Mouse (Mus musculus) hindbrain, embryonic 11.5 days (tissue): ENCODE measurements around the gene Acot3. TPM values are rescaled to one million over a fixed set of nuclear protein-coding genes. Genes with fewer than 3 reads are reported as not detected.

Experiments
- ATAC-seq: fragments of 200-750 bp; cut with Nextera tagmentation; 2 replicates; pipeline ENCODE4 v1.8.0; 2017; ENCODE audit warnings: mild to moderate bottlenecking, moderate TSS enrichment, moderate library complexity; ENCODE audit not compliant: low FRiP score
- DNase-seq: peaks from one replicate; pipeline ENCODE4 v3.0.0-alpha.2; 2015; ENCODE audit warnings: low spot score
- H3K27ac ChIP-seq: fragments of 300-500 bp; sonication (generic); 2 replicates; pipeline ENCODE4 v1.5.1; 2014; ENCODE audit warnings: mild to moderate bottlenecking, low read depth, low read length
- H3K27me3 ChIP-seq: fragments of 300-500 bp; sonication (generic); 2 replicates; pipeline ENCODE4 v1.6.1; 2014; ENCODE audit warnings: mild to moderate bottlenecking, low read length, moderate library complexity, mixed read lengths; ENCODE audit not compliant: control insufficient read depth, insufficient read depth
- H3K36me3 ChIP-seq: fragments of 300-500 bp; sonication (generic); 2 replicates; pipeline ENCODE4 v1.6.1; 2014; ENCODE audit warnings: mild to moderate bottlenecking, low read length, moderate library complexity, mixed read lengths; ENCODE audit not compliant: control insufficient read depth, insufficient read depth
- H3K4me1 ChIP-seq: fragments of 300-500 bp; sonication (generic); replicated peaks from 2 replicates; pipeline ENCODE4 v1.6.1; 2014; ENCODE audit warnings: low read length, mixed read lengths; ENCODE audit not compliant: control insufficient read depth, insufficient read depth
- H3K4me2 ChIP-seq: fragments of 300-500 bp; sonication (generic); replicated peaks from 2 replicates; pipeline ENCODE4 v1.6.1; 2014; ENCODE audit warnings: mild to moderate bottlenecking, low read depth, low read length
- H3K4me3 ChIP-seq: fragments of 300-500 bp; sonication (generic); 2 replicates; pipeline ENCODE4 v1.5.1; 2014; ENCODE audit warnings: low read depth, low read length
- H3K9ac ChIP-seq: fragments of 300-500 bp; sonication (generic); 2 replicates; pipeline ENCODE4 v1.6.1; 2014; ENCODE audit warnings: low read depth, low read length
- H3K9me3 ChIP-seq: fragments of 300-500 bp; sonication (generic); 2 replicates; pipeline ENCODE4 v1.6.1; 2016; ENCODE audit warnings: low read length; ENCODE audit not compliant: control insufficient read depth
- whole genome bisulfite sequencing: fragments of 180-500 bp; shearing (Covaris S2); extraction: QIAGEN DNeasy Blood & Tissue Kit; methylation state at CpG from one replicate; pipeline ENCODE4 v1.1.7; 2014; 5-methylcytosine and 5-hydroxymethylcytosine counted together
- polyA plus RNA-seq: library from polyadenylated mRNA; unstranded; fragments of >200 nt; fragmentation: Nextera tagmentation; extraction: Ambion mirVana; gene quantifications from 2 replicates; pipeline ENCODE4 v1.2.1, GENCODE M21; 2014

Acot3 gene
- polyA plus RNA-seq, 1 experiment from 2014 or later = 0.37 TPM

DNA sequence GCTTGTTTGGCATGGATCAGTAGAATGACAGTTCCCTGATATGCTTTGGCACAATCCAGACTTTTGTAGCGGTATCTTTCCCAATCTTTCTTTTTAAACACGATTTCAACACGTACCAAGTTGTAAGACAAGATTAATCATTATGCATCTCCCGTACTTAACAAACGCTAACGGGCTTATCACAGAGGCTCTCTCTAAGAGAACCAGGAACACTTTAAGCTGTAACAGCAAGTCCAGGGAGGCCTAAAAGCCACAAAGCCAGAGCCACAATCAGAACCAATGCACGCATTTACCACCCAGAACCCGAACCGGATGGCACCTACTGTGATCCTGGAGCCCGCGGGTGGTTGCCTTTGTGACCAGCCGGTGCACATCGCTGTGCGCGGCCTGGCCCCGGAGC lies 1.2 kb downstream of the Acot3 start:
- H3K4me1 ChIP-seq = no peaks in the 10 kb centered on the region; the same call in 1 of the 2 replicates
- H3K27ac ChIP-seq = no peak overlapping the region
- H3K27me3 ChIP-seq = peaks cover 12% of the 10 kb centered on the region
- H3K9me3 ChIP-seq = no peaks in the 10 kb centered on the region
- H3K36me3 ChIP-seq = no peaks in the 10 kb centered on the region
- ATAC-seq = no peak
- DNase-seq = peak; percentile 55
- H3K4me2 ChIP-seq = peak overlapping the region; percentile 76
- peak overlapping the region; percentile 38 for H3K4me3 ChIP-seq
- peak overlapping the region; percentile 47; the same call in 1 of the 2 replicates for H3K9ac ChIP-seq
- 14% methylated on average over 16 of the region's 16 CpGs for WGBS

DNA sequence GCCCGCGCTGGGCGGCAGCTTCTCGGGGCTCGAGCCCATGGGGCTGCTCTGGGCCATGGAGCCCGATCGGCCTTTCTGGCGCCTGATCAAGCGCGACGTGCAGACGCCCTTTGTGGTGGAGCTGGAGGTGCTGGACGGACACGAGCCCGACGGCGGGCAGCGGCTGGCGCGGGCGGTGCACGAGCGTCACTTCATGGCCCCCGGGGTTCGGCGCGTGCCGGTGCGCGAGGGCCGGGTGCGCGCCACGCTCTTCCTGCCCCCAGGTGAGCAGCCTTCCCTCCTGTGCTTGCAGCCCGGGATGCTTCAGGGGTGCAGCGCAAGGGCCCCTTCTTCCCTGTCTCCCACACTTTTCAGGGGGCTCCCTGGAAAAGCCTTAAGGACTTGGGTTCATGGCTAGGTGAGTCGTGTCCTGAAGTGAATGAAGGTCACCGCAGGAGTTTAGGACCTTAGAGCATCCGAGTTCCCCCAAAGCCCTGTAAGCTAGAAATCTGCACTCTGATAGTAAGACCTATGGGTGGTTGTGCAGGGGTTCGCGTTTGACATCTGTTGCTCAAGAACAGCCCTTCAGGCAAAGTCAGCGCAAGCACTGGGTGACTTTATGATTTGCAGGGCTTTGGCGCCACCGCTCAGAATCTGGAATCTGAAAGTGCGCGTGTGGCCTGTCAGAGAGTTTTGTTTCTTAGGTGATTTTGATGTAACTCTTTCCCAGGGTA lies 1.9 kb downstream of the Acot3 start:
- Histone ChIP-seq H3K4me1 (no peaks in the 10 kb centered on the region; the same call in 1 of the 2 replicates), H3K4me2 (peak overlapping the region; percentile 76), H3K27ac (no peak overlapping the region), H3K4me3 (peak overlapping the region; percentile 38), H3K36me3 (no peaks in the 10 kb centered on the region), H3K9ac (peak overlapping the region; percentile 47; the same call in 1 of the 2 replicates), H3K27me3 (peaks cover 12% of the 10 kb centered on the region), H3K9me3 (no peaks in the 10 kb centered on the region)
- ATAC-seq (no peak), DNase-seq (peak; percentile 51)
- WGBS = 4% methylated on average over 38 of the region's 46 CpGs

DNA sequence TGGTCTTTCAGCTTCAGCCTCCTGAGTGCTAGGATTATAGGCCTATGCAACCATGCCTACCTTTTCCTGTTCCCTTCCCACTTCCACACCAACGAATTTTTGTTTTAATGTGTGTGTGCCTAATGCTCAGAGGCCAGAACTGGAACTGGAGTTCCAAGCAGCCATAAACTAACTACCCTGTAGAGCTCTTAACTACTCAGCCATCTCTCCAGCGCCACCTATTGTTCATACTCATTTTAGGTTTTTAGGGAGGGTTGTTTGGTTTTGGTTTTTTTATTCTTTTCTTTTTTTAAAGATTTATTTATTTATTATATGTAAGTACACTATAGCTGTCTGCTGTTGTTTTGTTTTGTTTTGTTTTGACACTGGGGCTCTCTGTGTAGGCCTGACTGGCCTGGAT lies 9.0 kb downstream of the Acot3 start:
- Histone ChIP-seq H3K9ac (no peak overlapping the region), H3K4me3 (no peak overlapping the region), H3K4me2 (no peak overlapping the region), H3K27ac (no peak overlapping the region), H3K27me3 (no peaks in the 10 kb centered on the region), H3K4me1 (no peaks in the 10 kb centered on the region), H3K36me3 (no peaks in the 10 kb centered on the region), H3K9me3 (no peaks in the 10 kb centered on the region)
- DNase-seq = no peak
- 31% methylated on average over 2 of the region's 2 CpGs for WGBS
- no peak for ATAC-seq

DNA sequence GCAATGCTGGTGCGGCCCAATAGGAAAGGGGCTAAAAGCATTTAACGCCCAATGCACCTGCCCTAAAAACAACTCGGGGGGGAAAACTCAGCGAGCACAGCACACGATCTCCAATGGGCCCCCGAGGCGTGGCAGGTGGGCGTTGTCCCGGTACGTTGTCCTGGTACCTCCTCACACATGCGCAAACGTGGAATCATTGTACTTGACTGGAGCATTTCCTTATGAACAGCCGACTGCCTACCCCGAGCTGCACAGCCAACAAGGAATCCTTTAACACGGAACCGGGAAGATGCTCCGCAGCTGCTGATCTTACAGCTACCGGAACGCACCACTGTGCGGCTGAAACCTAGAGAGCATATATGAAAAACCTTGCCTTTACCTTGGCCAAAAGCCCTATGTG lies 10.4 kb downstream of the Acot3 start:
- no peak overlapping the region for H3K4me3 ChIP-seq
- H3K27ac ChIP-seq = no peak overlapping the region
- H3K4me2 ChIP-seq = no peak overlapping the region
- H3K36me3 ChIP-seq = no peaks in the 10 kb centered on the region
- H3K9ac ChIP-seq = no peak overlapping the region
- ATAC-seq (no peak), DNase-seq (no peak)
- H3K9me3 ChIP-seq = no peaks in the 10 kb centered on the region
- H3K27me3 ChIP-seq = 0 out of 2 replicates have a peak, but pooled peaks cover 2% of the 10 kb centered on the region
- 92% methylated on average over 20 of the region's 20 CpGs for WGBS
- no peaks in the 10 kb centered on the region for H3K4me1 ChIP-seq

DNA sequence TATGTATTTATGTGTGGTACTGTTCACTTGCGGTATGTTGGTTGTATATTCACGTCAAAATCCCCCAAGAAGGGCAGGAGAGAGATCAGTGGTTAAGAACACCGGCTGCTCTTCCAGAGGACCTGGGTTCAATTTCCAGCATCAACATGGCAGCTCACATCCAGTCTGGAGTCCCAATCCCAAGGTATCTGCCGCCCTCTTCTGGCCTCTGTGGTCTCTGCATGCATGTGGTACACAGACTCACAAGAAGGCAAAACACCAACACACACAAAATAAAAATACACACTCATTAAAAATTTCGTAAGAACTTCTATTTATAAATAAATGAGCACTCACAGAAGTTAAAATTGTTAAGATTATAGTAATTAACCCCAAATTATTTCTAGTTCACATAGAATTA lies 11.3 kb downstream of the Acot3 start:
- Histone ChIP-seq H3K4me3 (no peak overlapping the region), H3K4me2 (no peak overlapping the region), H3K27me3 (0 out of 2 replicates have a peak, but pooled peaks cover 2% of the 10 kb centered on the region), H3K4me1 (no peaks in the 10 kb centered on the region), H3K9me3 (no peaks in the 10 kb centered on the region), H3K9ac (no peak overlapping the region), H3K36me3 (no peaks in the 10 kb centered on the region), H3K27ac (no peak overlapping the region)
- ATAC-seq (no peak), DNase-seq (peak; percentile 15)
- WGBS = 66% methylated on average over 5 of the region's 5 CpGs

DNA sequence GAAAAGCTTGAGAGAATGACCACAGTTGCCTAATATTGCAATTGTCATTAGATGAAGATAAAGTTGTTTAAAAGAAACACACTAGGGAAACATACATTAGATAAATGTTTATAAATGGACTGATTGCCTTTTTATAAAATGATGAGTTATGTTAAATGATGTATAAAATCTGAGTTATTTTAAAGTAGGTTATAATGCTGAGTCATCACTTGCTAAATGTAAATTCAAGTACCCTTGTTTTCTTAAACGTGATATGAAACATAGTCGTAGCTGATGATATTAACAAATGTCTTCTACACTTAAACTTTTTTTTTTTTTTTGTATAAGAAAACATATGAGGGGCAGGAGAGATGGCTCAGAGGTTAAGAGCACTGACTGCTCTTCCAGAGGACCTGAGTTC lies 11.9 kb downstream of the Acot3 start:
- WGBS = 88% methylated on average over 2 of the region's 2 CpGs
- no peak overlapping the region for H3K4me3 ChIP-seq
- ATAC-seq (no peak), DNase-seq (no peak)
- H3K27ac ChIP-seq = no peak overlapping the region
- no peaks in the 10 kb centered on the region for H3K4me1 ChIP-seq
- H3K36me3 ChIP-seq = no peaks in the 10 kb centered on the region
- H3K9ac ChIP-seq = no peak overlapping the region
- no peak overlapping the region for H3K4me2 ChIP-seq
- no peaks in the 10 kb centered on the region for H3K9me3 ChIP-seq
- H3K27me3 ChIP-seq = peaks cover 8% of the 10 kb centered on the region; the same call in 1 of the 2 replicates

DNA sequence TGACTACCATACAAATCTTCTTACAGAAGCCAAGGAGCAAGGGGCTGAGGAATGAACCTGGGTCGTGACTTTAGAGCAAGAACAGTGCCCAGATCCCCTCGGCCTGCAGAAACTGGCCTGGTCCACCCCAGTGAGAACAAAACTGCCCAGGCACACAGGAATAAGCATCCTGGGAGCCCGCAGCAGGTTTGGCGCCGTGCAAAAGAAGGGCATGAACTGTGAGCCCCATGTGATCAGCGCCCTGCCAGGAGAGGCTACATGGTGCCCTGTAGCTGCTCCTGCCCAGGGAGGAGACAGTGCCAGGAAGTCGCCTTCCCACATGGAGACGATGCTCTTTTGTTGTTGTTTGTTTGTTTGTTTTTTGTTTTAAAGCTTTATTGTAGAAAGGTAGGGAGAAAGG lies 12.7 kb downstream of the Acot3 start:
- ATAC-seq = no peak
- Histone ChIP-seq H3K27me3 (peaks cover 13% of the 10 kb centered on the region; the same call in 1 of the 2 replicates), H3K9me3 (no peaks in the 10 kb centered on the region), H3K4me1 (no peaks in the 10 kb centered on the region), H3K27ac (no peak overlapping the region), H3K9ac (no peak overlapping the region), H3K4me2 (no peak overlapping the region), H3K4me3 (no peak overlapping the region), H3K36me3 (no peaks in the 10 kb centered on the region)
- 74% methylated on average over 8 of the region's 8 CpGs for WGBS
- no peak for DNase-seq

DNA sequence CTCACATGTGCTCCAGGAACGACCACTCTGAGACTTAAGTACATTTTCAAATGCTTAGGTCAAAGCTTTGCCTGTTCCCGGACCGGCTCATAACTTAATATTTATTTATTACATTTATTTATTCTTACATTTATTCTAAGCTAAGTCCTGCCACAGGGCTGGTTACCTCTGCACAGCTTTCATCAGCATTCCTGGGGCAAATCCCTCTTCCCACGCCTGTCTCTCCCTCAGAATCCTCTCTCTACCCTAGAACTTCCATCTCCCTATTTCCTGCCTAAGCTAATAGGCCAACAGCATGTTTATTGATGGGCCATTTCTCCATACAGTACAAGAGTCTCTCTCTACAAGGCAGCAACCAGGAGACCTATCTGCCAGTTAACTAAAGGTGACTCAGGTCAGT lies 15.8 kb downstream of the Acot3 start:
- Histone ChIP-seq H3K4me2 (no peak overlapping the region), H3K4me3 (no peak overlapping the region), H3K27me3 (peaks cover 13% of the 10 kb centered on the region; the same call in 1 of the 2 replicates), H3K4me1 (no peaks in the 10 kb centered on the region), H3K9ac (no peak overlapping the region), H3K27ac (no peak overlapping the region), H3K9me3 (no peaks in the 10 kb centered on the region), H3K36me3 (no peaks in the 10 kb centered on the region)
- WGBS = 81% methylated on average over 4 of the region's 4 CpGs
- DNase-seq (no peak), ATAC-seq (no peak)

DNA sequence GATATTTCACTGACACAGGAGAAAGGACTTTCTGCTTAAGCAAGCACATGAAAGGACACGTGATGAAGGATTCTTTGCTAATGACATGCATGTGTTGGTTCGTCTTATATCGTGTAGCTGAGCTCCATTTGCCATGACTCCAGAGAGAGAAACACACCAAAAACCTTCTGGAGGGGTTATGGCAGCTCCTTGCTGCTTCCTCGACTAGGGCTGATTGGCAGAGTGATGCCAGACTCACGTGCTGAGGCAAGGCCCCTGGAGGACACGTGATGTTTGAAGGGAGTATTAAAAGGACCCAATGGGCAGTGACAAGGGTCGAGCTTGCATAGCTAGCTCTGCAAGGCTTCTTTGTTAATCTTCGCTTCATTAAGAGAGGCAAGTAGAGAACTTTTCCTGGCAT lies 16.4 kb downstream of the Acot3 start:
- ATAC-seq (no peak), DNase-seq (no peak)
- H3K4me2 ChIP-seq = no peak overlapping the region
- H3K9me3 ChIP-seq = no peaks in the 10 kb centered on the region
- peaks cover 13% of the 10 kb centered on the region; the same call in 1 of the 2 replicates for H3K27me3 ChIP-seq
- no peak overlapping the region for H3K9ac ChIP-seq
- no peaks in the 10 kb centered on the region for H3K4me1 ChIP-seq
- H3K27ac ChIP-seq = no peak overlapping the region
- H3K36me3 ChIP-seq = no peaks in the 10 kb centered on the region
- WGBS = 65% methylated on average over 8 of the region's 8 CpGs
- no peak overlapping the region for H3K4me3 ChIP-seq
